Mouse (Mus musculus): ENCODE measurements at regions not wholly inside any gene's neighbourhood (a gene's known extent, or its start where the extent isn't known, plus 50 kb on each side); places are given as distances from the start of the nearest gene placed in this dataset.
"Not testable (repeated sequence)": the region's sequence is repeated elsewhere in the genome, so short reads cannot be mapped to it uniquely, and the experiment has no call there.

DNA sequence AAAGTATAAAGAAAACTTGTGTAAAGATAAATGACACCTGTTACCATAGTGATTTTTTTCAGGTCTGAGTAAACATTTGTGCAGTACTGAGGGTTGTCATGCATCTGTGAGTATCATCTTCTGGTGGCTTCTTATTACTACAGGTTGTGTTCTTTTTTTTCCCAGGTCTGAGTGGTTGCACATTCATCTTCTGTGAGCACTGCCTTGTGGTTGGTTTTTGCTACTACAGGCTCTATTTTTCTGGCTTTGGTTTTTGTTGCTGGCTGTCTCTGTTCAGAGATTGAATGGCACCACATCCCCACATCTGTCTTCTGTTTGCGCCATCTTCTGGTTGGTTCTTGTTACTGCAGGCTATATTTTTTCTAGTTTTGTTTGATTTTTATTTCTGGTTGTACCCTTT is 81.8 kb upstream of the Gvin1 start:
- not testable (repeated sequence) for TF ChIP-seq CTCF, EP300 (IDR thresholded peaks at IDR 0.05; ENCODE audit: low read depth)

Measured in liver, postnatal 0 days (tissue).